Mouse (Mus musculus) thymus, adult 2 months (tissue): ENCODE data around the gene Paqr9.

ENCODE experiments used
- CTCF ChIP-seq: fragments of 200-500 bp; IDR thresholded peaks from 2 replicates; pipeline ENCODE4 v1.5.1; 2012; ENCODE audit warnings: mild to moderate bottlenecking, control low read depth, low read length, moderate library complexity, borderline replicate concordance; ENCODE audit not compliant: control insufficient read depth, poor library complexity, insufficient read depth; ENCODE audit errors: extremely low read depth
- POLR2A ChIP-seq: fragments of 200-500 bp; IDR thresholded peaks from 2 replicates; pipeline ENCODE4 v1.6.1; 2012; ENCODE audit warnings: mild to moderate bottlenecking, low read length, control low read depth, moderate library complexity; ENCODE audit not compliant: control insufficient read depth, poor library complexity, insufficient read depth; ENCODE audit errors: extremely low read depth

DNA sequence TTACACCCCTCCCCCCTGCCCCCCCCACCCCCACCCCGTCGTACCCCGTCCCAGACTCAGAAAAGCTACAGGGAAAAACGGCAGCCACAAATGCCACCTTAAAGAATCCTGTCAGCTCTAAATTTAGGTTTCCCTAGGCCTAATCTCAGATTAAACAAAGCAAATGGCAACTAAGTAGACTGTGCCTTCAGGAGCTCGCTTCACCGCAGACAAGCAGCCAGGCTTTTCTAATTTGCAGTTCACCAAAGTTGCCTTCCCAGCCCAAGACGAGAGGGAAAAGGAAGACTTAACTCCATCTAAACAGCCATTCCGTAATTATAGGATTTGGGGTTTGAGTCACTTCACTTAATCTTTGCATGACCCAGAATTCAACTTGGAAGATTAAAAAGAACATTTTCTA, 23.1 kb downstream of the Paqr9 start:
- TF ChIP-seq POLR2A, result no peak
- TF ChIP-seq CTCF, result no peak
